Comparison of ENCODE assay signal across 8 mouse cellular contexts in genomic region chr5:123669991-123670799, GRCm38 (mm10). TPM values are rescaled to one million over a fixed set of nuclear protein-coding genes. Genes with fewer than 3 reads are reported as not detected.
DNase-seq lines count a peak whose midpoint lies in the region; ATAC-seq and TF ChIP-seq lines count a peak whose summit lies in the region.

No protein-coding gene starts in this region.

- no peak for ATAC-seq in intestine, embryonic 16.5 days
- no peak for ATAC-seq in intestine, postnatal 0 days
- no peak for ATAC-seq in limb, embryonic 13.5 days (ENCODE audit: low FRiP score, low read depth)

- peaks cover 16% of the 10 kb centered on the region for H3K79me2 ChIP-seq in CH12.LX (replicated peaks; ENCODE audit: control insufficient read depth, extremely low read depth, insufficient read depth, poor library complexity, severe bottlenecking)

- peak overlapping the region; percentile 1; the same call in 1 of the 2 replicates for H3K9ac ChIP-seq in intestine, embryonic 16.5 days (ENCODE audit: low read depth, low read length)
- no peak overlapping the region for H3K9ac ChIP-seq in intestine, postnatal 0 days (ENCODE audit: low read depth, low read length)
- H3K9ac ChIP-seq in CH12.LX (ENCODE audit: insufficient read depth, low read depth) = peak overlapping the region; percentile 66
- H3K9ac ChIP-seq in limb, embryonic 13.5 days = no peak overlapping the region; the same call in 1 of the 2 replicates

- no peak for TF ChIP-seq EP300 in CH12.LX (IDR thresholded peaks at IDR 0.05; ENCODE audit: low read length)

- DNase-seq in CH12.LX (ENCODE audit: extremely low read depth) = peak; percentile 28
- DNase-seq in urinary bladder, postnatal 36 days (ENCODE audit: low spot score in 2 of 2) = no peak
- DNase-seq in left cerebral cortex, postnatal 14 days (ENCODE audit: low spot score in 2 of 2) = no peak
- no peak for DNase-seq in lung, adult 18-20 months

- H3K27ac ChIP-seq in intestine, embryonic 16.5 days (ENCODE audit: low read length) = 0 out of 2 replicates have a peak overlapping the region, but pooled peaks have one; percentile 37
- H3K27ac ChIP-seq in intestine, postnatal 0 days (ENCODE audit: low read depth, low read length) = no peak overlapping the region
- H3K27ac ChIP-seq in CH12.LX (ENCODE audit: insufficient read depth, low read depth) = peak overlapping the region; percentile 70
- peak overlapping the region; percentile 39 for H3K27ac ChIP-seq in bone marrow, adult 2 months (ENCODE audit: control insufficient read depth, insufficient read depth, low read depth, low read length, poor library complexity)
- peak overlapping the region; percentile 55 for H3K27ac ChIP-seq in limb, embryonic 13.5 days

- H3K36me3 ChIP-seq in intestine, embryonic 16.5 days (ENCODE audit: control insufficient read depth, insufficient read depth, low read length) = no peaks in the 10 kb centered on the region
- H3K36me3 ChIP-seq in intestine, postnatal 0 days (ENCODE audit: control insufficient read depth, insufficient read depth) = no peaks in the 10 kb centered on the region
- H3K36me3 ChIP-seq in CH12.LX (replicated peaks in 1 of 2; ENCODE audit: control insufficient read depth in 1 of 2, insufficient read depth in 1 of 2, low read length in 1 of 2) = peaks cover 0 to 30% of the 10 kb centered on the region in 2 experiments
- no peaks in the 10 kb centered on the region for H3K36me3 ChIP-seq in limb, embryonic 13.5 days

- peak; percentile 20; the same call in 1 of the 2 replicates for TF ChIP-seq POLR2A in CH12.LX (IDR thresholded peaks at IDR 0.05; ENCODE audit: low read depth, low read length)
- TF ChIP-seq POLR2A in bone marrow, adult 2 months (IDR thresholded peaks at IDR 0.05; ENCODE audit: borderline replicate concordance, control insufficient read depth, low read depth, low read length) = no peak

- 72% methylated on average over 9 of the region's 9 CpGs for WGBS in intestine, embryonic 16.5 days
- WGBS in intestine, postnatal 0 days = 72% methylated on average over 9 of the region's 9 CpGs
- 30% methylated on average over 9 of the region's 9 CpGs for WGBS in bone marrow, adult 2 months
- WGBS in limb, embryonic 13.5 days = 54% methylated on average over 9 of the region's 9 CpGs

- no peaks in the 10 kb centered on the region for H3K9me3 ChIP-seq in intestine, embryonic 16.5 days (ENCODE audit: control insufficient read depth, low read length)
- no peaks in the 10 kb centered on the region for H3K9me3 ChIP-seq in intestine, postnatal 0 days (ENCODE audit: control insufficient read depth)
- H3K9me3 ChIP-seq in CH12.LX (replicated peaks; ENCODE audit: low read length) = no peaks in the 10 kb centered on the region
- no peaks in the 10 kb centered on the region for H3K9me3 ChIP-seq in limb, embryonic 13.5 days

- TF ChIP-seq CTCF in intestine, postnatal 0 days (IDR thresholded peaks at IDR 0.05; ENCODE audit: low read depth) = no peak
- no peak for TF ChIP-seq CTCF in CH12.LX (conservative IDR thresholded peaks at IDR 0.05 in 1 of 2, IDR thresholded peaks at IDR 0.05 in 1 of 2; ENCODE audit: low read depth in 2 of 2, low read length in 2 of 2)
- TF ChIP-seq CTCF in bone marrow, adult 2 months (IDR thresholded peaks at IDR 0.05; ENCODE audit: control insufficient read depth, insufficient read depth, low read length) = no peak

- H3K4me3 ChIP-seq in intestine, embryonic 16.5 days (ENCODE audit: low read length) = no peak overlapping the region
- H3K4me3 ChIP-seq in intestine, postnatal 0 days (ENCODE audit: low read depth, low read length) = no peak overlapping the region
- H3K4me3 ChIP-seq in CH12.LX (replicated peaks in 1 of 3; ENCODE audit: low read depth in 2 of 3, low read length in 2 of 3, poor library complexity in 1 of 3) = peak overlapping the region; percentile 30 to 49 (median 47)
- peak overlapping the region; percentile 57 for H3K4me3 ChIP-seq in bone marrow, adult 2 months (replicated peaks; ENCODE audit: control insufficient read depth, low read depth, low read length)
- H3K4me3 ChIP-seq in limb, embryonic 13.5 days = no peak overlapping the region

- no peaks in the 10 kb centered on the region for H3K27me3 ChIP-seq in intestine, embryonic 16.5 days (replicated peaks; ENCODE audit: control insufficient read depth, insufficient read depth, low read length)
- H3K27me3 ChIP-seq in intestine, postnatal 0 days (replicated peaks; ENCODE audit: control insufficient read depth, insufficient read depth, low read length) = no peaks in the 10 kb centered on the region
- H3K27me3 ChIP-seq in CH12.LX (replicated peaks) = no peaks in the 10 kb centered on the region
- H3K27me3 ChIP-seq in limb, embryonic 13.5 days = no peaks in the 10 kb centered on the region

- dilution Hi-C loops in CH12.LX (cut with MboI; ENCODE audit: extremely low pct_ligation_motif_present, extremely low pct_unique_long_range_greater_than_20kb, low sequenced_read_pairs) = no loop called here

- intact Hi-C loops in left cerebral cortex, postnatal 14 days (cut with DNase I) = no loop called here

- in situ Hi-C loops in CH12.LX (cut with MboI; ENCODE audit: low pct_ligation_motif_present, low pct_unique_long_range_greater_than_20kb, low sequenced_read_pairs) = no loop called here

- H3K4me2 ChIP-seq in intestine, embryonic 16.5 days (ENCODE audit: low read depth, low read length) = no peak overlapping the region
- H3K4me2 ChIP-seq in intestine, postnatal 0 days (replicated peaks; ENCODE audit: low read depth) = no peak overlapping the region
- peak overlapping the region; percentile 86 for H3K4me2 ChIP-seq in CH12.LX (ENCODE audit: insufficient read depth, low read depth, poor library complexity, severe bottlenecking)
- peak overlapping the region; percentile 30; the same call in 1 of the 2 replicates for H3K4me2 ChIP-seq in limb, embryonic 13.5 days (replicated peaks)

- H3K4me1 ChIP-seq in intestine, embryonic 16.5 days (ENCODE audit: control insufficient read depth, insufficient read depth, low read length) = peaks cover 23% of the 10 kb centered on the region
- H3K4me1 ChIP-seq in intestine, postnatal 0 days (replicated peaks; ENCODE audit: control insufficient read depth, insufficient read depth, low read length) = no peaks in the 10 kb centered on the region; the same call in 1 of the 2 replicates
- H3K4me1 ChIP-seq in CH12.LX (ENCODE audit: control insufficient read depth in 1 of 2, insufficient read depth in 2 of 2) = peaks cover 6 to 47% of the 10 kb centered on the region in 2 experiments
- H3K4me1 ChIP-seq in bone marrow, adult 2 months (ENCODE audit: control insufficient read depth, insufficient read depth, low read length) = no peaks in the 10 kb centered on the region; the same call in 1 of the 2 replicates
- H3K4me1 ChIP-seq in limb, embryonic 13.5 days = peaks cover 18% of the 10 kb centered on the region

- TF ChIP-seq RAD21 in CH12.LX (IDR thresholded peaks at IDR 0.05; ENCODE audit: low read depth, low read length) = no peak

TF ChIP-seq in CH12.LX, 34 proteins besides CTCF, POLR2A, EP300 and RAD21:
- TF ChIP-seq MYC (IDR thresholded peaks at IDR 0.05; ENCODE audit: low read depth, low read length) (peak; percentile 81), TBP (conservative IDR thresholded peaks at IDR 0.05; ENCODE audit: low read depth, low read length) (peak; percentile 14; the same call in 1 of the 2 replicates), MXI1 (IDR thresholded peaks at IDR 0.05; ENCODE audit: low read depth, low read length) (peak; percentile 49), CHD2 (IDR thresholded peaks at IDR 0.05; ENCODE audit: low read length) (no peak), MEF2A (IDR thresholded peaks at IDR 0.05; ENCODE audit: borderline replicate concordance, low read depth, low read length) (no peak), MAZ (IDR thresholded peaks at IDR 0.05; ENCODE audit: low read depth, low read length) (no peak), MAFK (IDR thresholded peaks at IDR 0.05; ENCODE audit: insufficient replicate concordance, low read length) (no peak), USF2 (conservative IDR thresholded peaks at IDR 0.05; ENCODE audit: low read depth, low read length) (no peak), TCF12 (IDR thresholded peaks at IDR 0.05; ENCODE audit: low read depth, low read length) (no peak), UBTF (IDR thresholded peaks at IDR 0.05; ENCODE audit: low read depth, low read length) (no peak), JUND (conservative IDR thresholded peaks at IDR 0.05; ENCODE audit: low read depth, low read length) (no peak)

RNA-seq across cellular contexts. Expression of gene Clip1, which starts 14.2 kb away (rescaled TPM):
- polyA plus RNA-seq in intestine, embryonic 16.5 days (2015; fragmentation: Nextera tagmentation; extraction: Ambion mirVana) = 20.6 and 23.7 TPM in 2 replicates
- polyA plus RNA-seq in intestine, postnatal 0 days (2015; fragmentation: Nextera tagmentation; extraction: Ambion mirVana) = 15.7 and 17.7 TPM in 2 replicates
- 26.7 and 28.1 TPM in 2 replicates for total RNA-seq in CH12.LX (2012; rRNA removed)
- 24.9 and 25.4 TPM in 2 replicates for total RNA-seq in CH12.LX (2014; rRNA removed)
- 37.1 and 42.9 TPM in 2 replicates for polyA plus RNA-seq in CH12.LX (2012; ENCODE audit: insufficient read length, low read depth)
- 11.7 and 29.8 TPM in 2 replicates for polyA plus RNA-seq in bone marrow, adult 2 months (2011; ENCODE audit: insufficient read depth, insufficient read length, low replicate concordance, missing spikeins)
- polyA plus RNA-seq in limb, embryonic 13.5 days (2015; fragmentation: Nextera tagmentation; extraction: Ambion mirVana) = 45.1 and 49.0 TPM in 2 replicates
- total RNA-seq in left cerebral cortex, postnatal 14 days (2021) = 100 to 1,000 TPM; 117 to 132 TPM

RNA-seq across cellular contexts. Expression of gene Zcchc8, which starts 50.7 kb away (rescaled TPM):
- 50.9 and 54.8 TPM in 2 replicates for polyA plus RNA-seq in intestine, embryonic 16.5 days (2015; fragmentation: Nextera tagmentation; extraction: Ambion mirVana)
- polyA plus RNA-seq in intestine, postnatal 0 days (2015; fragmentation: Nextera tagmentation; extraction: Ambion mirVana) = 27.1 and 32.6 TPM in 2 replicates
- total RNA-seq in CH12.LX (2012; rRNA removed) (15.2 and 17.0 TPM in 2 replicates), CH12.LX (2014; rRNA removed) (24.4 and 31.8 TPM in 2 replicates)
- polyA plus RNA-seq in CH12.LX (2012; ENCODE audit: insufficient read length, low read depth) = 60.7 and 77.2 TPM in 2 replicates
- 49.3 and 59.7 TPM in 2 replicates for polyA plus RNA-seq in bone marrow, adult 2 months (2011; ENCODE audit: insufficient read depth, insufficient read length, low replicate concordance, missing spikeins)
- polyA plus RNA-seq in limb, embryonic 13.5 days (2015; fragmentation: Nextera tagmentation; extraction: Ambion mirVana) = 89.6 and 93.4 TPM in 2 replicates
- total RNA-seq in left cerebral cortex, postnatal 14 days (2021) = 10 to 100 TPM; 37.0 to 37.2 TPM

Comparison
In these comparisons a context has a peak if more than half of its experiments do, and no peak if none do; other contexts are left out.
1. H3K9ac ChIP-seq: peak in intestine, embryonic 16.5 days (single experiment) and CH12.LX (single experiment); none in intestine, postnatal 0 days (single experiment) and limb, embryonic 13.5 days (single experiment).
2. H3K4me2 ChIP-seq: peak in CH12.LX (single experiment) and limb, embryonic 13.5 days (single experiment); none in intestine, embryonic 16.5 days (single experiment) and intestine, postnatal 0 days (single experiment).
3. H3K4me3 ChIP-seq: peak in CH12.LX (3 of 3) and bone marrow, adult 2 months (single experiment); none in intestine, embryonic 16.5 days (single experiment), intestine, postnatal 0 days (single experiment) and limb, embryonic 13.5 days (single experiment).